Mouse (Mus musculus): ENCODE measurements at regions not wholly inside any gene's neighbourhood (a gene's known extent, or its start where the extent isn't known, plus 50 kb on each side); places are given as distances from the start of the nearest gene placed in this dataset.

- TF ChIP-seq EP300 (IDR thresholded peaks at IDR 0.05; ENCODE audit: low read length) (no peak), GABPA (IDR thresholded peaks at IDR 0.05; ENCODE audit: insufficient replicate concordance, low read depth, low read length) (no peak), ZC3H11A (IDR thresholded peaks at IDR 0.05; ENCODE audit: low read depth, low read length) (no peak), USF2 (conservative IDR thresholded peaks at IDR 0.05; ENCODE audit: low read depth, low read length) (no peak), CTCF (conservative IDR thresholded peaks at IDR 0.05 in 1 of 2, IDR thresholded peaks at IDR 0.05 in 1 of 2; ENCODE audit: low read depth in 2 of 2, low read length in 2 of 2) (no peak)
Measured at GRCm38 (mm10) chr13:35447661-35448060, 212.0 kb upstream of the Cdyl start.

Measured in CH12.LX (cell line).